Mouse (Mus musculus) liver, embryonic 16.5 days (tissue): ENCODE data around the gene Cntnap4. TPM values are rescaled to one million over a fixed set of nuclear protein-coding genes. Genes with fewer than 3 reads are reported as not detected.

Experiments
- ATAC-seq: fragments of 200-750 bp; cut with Nextera tagmentation; 2 replicates; pipeline ENCODE4 v1.8.0; 2017; ENCODE audit warnings: low read depth, mild to moderate bottlenecking, moderate number of reproducible peaks, moderate library complexity
- H3K27ac ChIP-seq: fragments of 300-500 bp; sonication (generic); 2 replicates; pipeline ENCODE4 v1.5.1; 2014; ENCODE audit warnings: mild to moderate bottlenecking, low read length
- H3K27me3 ChIP-seq: fragments of 300-500 bp; sonication (generic); 2 replicates; pipeline ENCODE4 v1.6.1; 2014; ENCODE audit warnings: low read depth, low read length, mixed read lengths; ENCODE audit not compliant: control insufficient read depth, insufficient read depth
- H3K36me3 ChIP-seq: fragments of 300-500 bp; sonication (generic); 2 replicates; pipeline ENCODE4 v1.6.1; 2014; ENCODE audit warnings: mild to moderate bottlenecking; ENCODE audit not compliant: control insufficient read depth, insufficient read depth
- H3K4me1 ChIP-seq: fragments of 300-500 bp; sonication (generic); 2 replicates; pipeline ENCODE4 v1.6.1; 2014; ENCODE audit warnings: low read depth, low read length, mixed read lengths; ENCODE audit not compliant: control insufficient read depth
- H3K4me2 ChIP-seq: fragments of 300-500 bp; sonication (generic); 2 replicates; pipeline ENCODE4 v1.6.1; 2014; ENCODE audit warnings: low read depth, low read length, mixed read lengths
- H3K4me3 ChIP-seq: fragments of 300-500 bp; sonication (generic); 2 replicates; pipeline ENCODE4 v1.5.1; 2014; ENCODE audit warnings: low read depth, mild to moderate bottlenecking, low read length
- H3K9ac ChIP-seq: fragments of 300-500 bp; sonication (generic); 2 replicates; pipeline ENCODE4 v1.6.1; 2014; ENCODE audit warnings: low read depth, low read length
- H3K9me3 ChIP-seq: fragments of 300-500 bp; sonication (generic); replicated peaks from 2 replicates; pipeline ENCODE4 v1.6.1; 2016; ENCODE audit warnings: low read length; ENCODE audit not compliant: control insufficient read depth
- WGBS: fragments of 180-500 bp; shearing (Covaris S2); extraction: QIAGEN DNeasy Blood & Tissue Kit; methylation state at CpG from one replicate; pipeline ENCODE4 v1.1.7; 2014; ENCODE audit not compliant: insufficient replicate concordance; 5-methylcytosine and 5-hydroxymethylcytosine counted together
- polyA plus RNA-seq: library from polyadenylated mRNA; unstranded; fragments of >200 nt; fragmentation: Nextera tagmentation; extraction: Ambion mirVana; gene quantifications from 2 replicates; pipeline ENCODE4 v1.2.1, GENCODE M21; 2015

Gene Cntnap4
- polyA plus RNA-seq, 1 experiment from 2014 or later, result not detected

- H3K4me2 ChIP-seq, result no peak overlapping the region
- no peak overlapping the region for H3K4me3 ChIP-seq
- 66% methylated on average over 15 of the region's 15 CpGs for WGBS
- H3K9me3 ChIP-seq, result no peaks in the 10 kb centered on the region
- H3K27me3 ChIP-seq, result no peaks in the 10 kb centered on the region
- ATAC-seq, result no peak
- no peaks in the 10 kb centered on the region for H3K4me1 ChIP-seq
- no peaks in the 10 kb centered on the region for H3K36me3 ChIP-seq
- H3K27ac ChIP-seq, result no peak overlapping the region
- H3K9ac ChIP-seq, result no peak overlapping the region
These were observed 26.4 kb downstream of the Cntnap4 start for GRCm38 (mm10) chr8:112596023-112596776.

DNA sequence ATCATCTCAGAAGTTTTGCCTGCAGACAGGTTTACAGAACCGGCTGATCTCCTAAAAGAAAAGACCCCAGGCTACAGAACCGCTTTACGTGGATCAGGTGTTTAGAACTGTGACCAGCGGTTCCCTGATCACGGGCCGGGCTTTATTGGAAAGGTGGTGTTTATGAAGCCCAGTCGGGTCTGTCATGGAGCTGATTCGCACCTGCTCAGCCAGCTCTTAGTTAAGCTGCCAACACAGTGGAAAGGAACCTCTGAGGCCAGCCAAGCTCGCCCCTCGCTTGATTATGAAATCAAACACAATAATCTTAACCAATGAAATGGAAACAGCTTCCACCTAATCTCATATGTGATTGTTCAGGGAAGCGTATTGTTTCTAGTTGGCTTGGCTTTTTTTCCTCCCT is 30.1 kb downstream of the Cntnap4 start:
- 63% methylated on average over 11 of the region's 11 CpGs for WGBS
- ATAC-seq, result no peak
- Histone ChIP-seq H3K27me3 (no peaks in the 10 kb centered on the region), H3K27ac (no peak overlapping the region), H3K4me2 (no peak overlapping the region), H3K9ac (no peak overlapping the region), H3K9me3 (no peaks in the 10 kb centered on the region; the same call in 1 of the 2 replicates), H3K4me1 (no peaks in the 10 kb centered on the region), H3K36me3 (no peaks in the 10 kb centered on the region), H3K4me3 (no peak overlapping the region)

- no peak for ATAC-seq
These were observed 31.3 kb downstream of the Cntnap4 start for GRCm38 (mm10) chr8:112601150-112601549.

DNA sequence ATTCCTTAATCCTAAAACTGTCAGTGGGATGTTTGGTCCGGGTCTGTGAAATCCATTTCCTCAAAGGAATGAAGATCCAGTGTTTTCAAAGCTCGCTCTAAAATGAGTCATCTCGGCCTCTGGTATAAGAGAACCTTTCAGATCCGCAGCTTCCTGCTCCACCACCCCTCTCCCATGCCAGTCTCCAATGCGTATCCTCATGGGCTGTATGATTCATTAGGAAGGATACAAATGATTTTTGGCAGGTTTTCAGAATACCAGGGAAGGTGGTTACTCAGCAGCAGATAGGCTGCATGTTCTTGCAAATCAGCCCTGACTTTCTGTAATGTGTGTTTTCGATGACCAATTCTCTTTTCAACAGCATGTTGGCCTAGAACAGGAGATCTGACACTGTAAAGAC is 40.3 kb downstream of the Cntnap4 start:
- H3K27ac ChIP-seq, result no peak overlapping the region
- no peaks in the 10 kb centered on the region for H3K9me3 ChIP-seq
- H3K4me3 ChIP-seq, result no peak overlapping the region
- no peaks in the 10 kb centered on the region for H3K27me3 ChIP-seq
- no peak overlapping the region for H3K4me2 ChIP-seq
- no peak overlapping the region for H3K9ac ChIP-seq
- WGBS, result 56% methylated on average over 6 of the region's 6 CpGs
- H3K36me3 ChIP-seq, result no peaks in the 10 kb centered on the region
- ATAC-seq, result no peak
- H3K4me1 ChIP-seq, result no peaks in the 10 kb centered on the region

More at GRCm38 (mm10) chr8:112601150-112601549, 31.3 kb downstream of the Cntnap4 start:
- H3K4me3 ChIP-seq, result no peak overlapping the region
- 41% methylated on average over 1 of the region's 1 CpGs for WGBS
- H3K36me3 ChIP-seq, result no peaks in the 10 kb centered on the region
- H3K27ac ChIP-seq, result no peak overlapping the region
- no peaks in the 10 kb centered on the region; the same call in 1 of the 2 replicates for H3K9me3 ChIP-seq
- no peak overlapping the region for H3K9ac ChIP-seq
- H3K4me2 ChIP-seq, result no peak overlapping the region
- H3K27me3 ChIP-seq, result no peaks in the 10 kb centered on the region
- no peaks in the 10 kb centered on the region for H3K4me1 ChIP-seq

GRCm38 (mm10) chr8:112628791-112629190 is 58.9 kb downstream of the Cntnap4 start:
- Histone ChIP-seq H3K27me3 (no peaks in the 10 kb centered on the region), H3K36me3 (no peaks in the 10 kb centered on the region), H3K27ac (no peak overlapping the region), H3K4me2 (no peak overlapping the region), H3K9me3 (no peaks in the 10 kb centered on the region; the same call in 1 of the 2 replicates), H3K4me3 (no peak overlapping the region), H3K9ac (no peak overlapping the region), H3K4me1 (no peaks in the 10 kb centered on the region)
- no peak for ATAC-seq
- whole genome bisulfite sequencing, result 82% methylated on average over 7 of the region's 7 CpGs

DNA sequence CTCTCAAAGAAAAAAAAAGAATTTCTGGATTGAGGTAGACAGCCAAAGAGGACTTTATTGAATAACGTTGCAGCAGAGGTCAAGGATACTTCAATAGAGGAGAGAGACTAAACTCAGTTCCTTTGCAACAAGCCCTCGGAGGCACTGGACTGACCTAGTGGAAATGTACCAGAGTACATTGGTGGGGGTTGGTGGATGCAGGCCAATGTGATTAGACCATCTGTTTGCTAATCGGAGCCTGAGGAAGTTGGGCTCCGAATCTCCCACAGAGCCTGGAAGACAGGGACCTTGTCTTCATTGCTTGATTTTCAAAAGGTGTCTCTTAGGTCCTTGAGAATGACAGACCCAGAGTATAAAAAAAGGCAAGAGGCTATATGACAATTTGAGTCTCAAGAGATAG is 82.8 kb downstream of the Cntnap4 start:
- Histone ChIP-seq H3K27ac (no peak overlapping the region), H3K9me3 (no peaks in the 10 kb centered on the region; the same call in 1 of the 2 replicates), H3K4me3 (no peak overlapping the region), H3K36me3 (no peaks in the 10 kb centered on the region), H3K9ac (no peak overlapping the region), H3K4me2 (no peak overlapping the region), H3K27me3 (no peaks in the 10 kb centered on the region), H3K4me1 (no peaks in the 10 kb centered on the region)
- 60% methylated on average over 4 of the region's 4 CpGs for WGBS
- no peak for ATAC-seq

DNA sequence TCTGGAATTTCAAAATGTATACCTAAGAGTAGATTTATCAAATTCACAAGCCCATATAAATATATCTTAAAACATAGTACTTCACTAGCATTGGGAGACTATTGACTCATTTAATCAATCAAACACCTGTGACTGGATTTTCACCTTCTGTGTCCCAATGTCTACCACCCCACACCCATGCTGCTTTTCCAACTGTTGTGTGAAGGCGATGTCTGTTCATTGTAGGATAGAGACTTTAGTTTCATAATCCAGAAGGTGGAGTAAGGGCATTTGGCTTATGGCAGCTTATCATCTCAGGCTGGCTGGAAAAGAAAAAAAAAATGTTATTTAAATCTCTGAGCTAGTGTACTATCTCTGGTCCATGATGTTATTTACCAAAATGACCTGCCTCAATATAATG is 83.4 kb downstream of the Cntnap4 start:
- no peak overlapping the region for H3K4me2 ChIP-seq
- H3K36me3 ChIP-seq, result no peaks in the 10 kb centered on the region
- 69% methylated on average over 1 of the region's 1 CpGs for WGBS
- no peak overlapping the region for H3K9ac ChIP-seq
- no peaks in the 10 kb centered on the region; the same call in 1 of the 2 replicates for H3K9me3 ChIP-seq
- ATAC-seq, result no peak
- H3K4me1 ChIP-seq, result no peaks in the 10 kb centered on the region
- no peak overlapping the region for H3K27ac ChIP-seq
- H3K27me3 ChIP-seq, result no peaks in the 10 kb centered on the region
- no peak overlapping the region for H3K4me3 ChIP-seq

GRCm38 (mm10) chr8:112653994-112654393 is 84.2 kb downstream of the Cntnap4 start:
- Histone ChIP-seq H3K27me3 (no peaks in the 10 kb centered on the region), H3K36me3 (no peaks in the 10 kb centered on the region), H3K4me2 (no peak overlapping the region), H3K27ac (no peak overlapping the region), H3K4me1 (no peaks in the 10 kb centered on the region), H3K9me3 (no peaks in the 10 kb centered on the region; the same call in 1 of the 2 replicates), H3K4me3 (no peak overlapping the region), H3K9ac (no peak overlapping the region)
- 46% methylated on average over 3 of the region's 3 CpGs for WGBS
- no peak for ATAC-seq

- H3K4me2 ChIP-seq, result no peak overlapping the region
- 46% methylated on average over 3 of the region's 3 CpGs for WGBS
- H3K27me3 ChIP-seq, result no peaks in the 10 kb centered on the region
- no peaks in the 10 kb centered on the region for H3K36me3 ChIP-seq
- H3K27ac ChIP-seq, result no peak overlapping the region
- H3K4me1 ChIP-seq, result no peaks in the 10 kb centered on the region
- H3K9ac ChIP-seq, result no peak overlapping the region
- no peak overlapping the region for H3K4me3 ChIP-seq
- no peak for ATAC-seq
- H3K9me3 ChIP-seq, result no peaks in the 10 kb centered on the region; the same call in 1 of the 2 replicates
These were observed 94.2 kb downstream of the Cntnap4 start for GRCm38 (mm10) chr8:112664067-112664466.
